Mouse (Mus musculus) subcutaneous adipose tissue, adult 2 months (tissue): Measurements from ENCODE around the gene Gm4553. TPM values are rescaled to one million over a fixed set of nuclear protein-coding genes. Genes with fewer than 3 reads are reported as not detected.

ENCODE experiments used
- polyA plus RNA-seq: library from polyadenylated mRNA; depleted of rRNA; stranded (reverse); fragments of >200 nt; gene quantifications from 2 replicates; pipeline ENCODE4 v1.2.3, GENCODE M21; 2012; ENCODE audit warnings: low replicate concordance; rRNA removed

Gene Gm4553
- polyA plus RNA-seq = not detected in 2 replicates

DNA sequence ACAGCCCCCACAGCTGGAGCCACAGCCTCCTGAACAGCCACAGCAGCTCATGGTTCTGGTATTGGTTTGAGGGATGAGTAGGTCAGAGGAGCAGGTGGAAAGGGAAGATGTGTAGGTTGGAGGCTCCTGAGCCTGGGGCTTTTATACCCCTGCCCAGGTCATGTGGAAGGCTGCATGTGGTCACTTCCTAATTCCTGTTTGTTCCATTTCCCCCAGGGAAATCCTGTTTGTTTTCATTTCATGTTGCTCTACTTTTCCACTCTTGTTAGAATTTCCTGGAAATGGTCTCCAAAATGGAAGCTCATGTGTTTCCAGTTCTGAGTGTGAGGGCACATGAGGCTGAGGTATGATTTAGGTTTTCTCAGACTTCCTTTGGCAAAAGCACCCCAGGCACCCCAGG is at the start of gene Gm4553:
Gm4553 (minus strand) TSS at position 101 of the 400 bp plus-strand sequence.

GRCm38 (mm10) chr7:142211559-142211958 is 46.0 kb upstream of the Gm4553 start, which contains the start of gene Gm7579:
Gene Gm7579 (plus strand): TSS chr7:142211859.

DNA sequence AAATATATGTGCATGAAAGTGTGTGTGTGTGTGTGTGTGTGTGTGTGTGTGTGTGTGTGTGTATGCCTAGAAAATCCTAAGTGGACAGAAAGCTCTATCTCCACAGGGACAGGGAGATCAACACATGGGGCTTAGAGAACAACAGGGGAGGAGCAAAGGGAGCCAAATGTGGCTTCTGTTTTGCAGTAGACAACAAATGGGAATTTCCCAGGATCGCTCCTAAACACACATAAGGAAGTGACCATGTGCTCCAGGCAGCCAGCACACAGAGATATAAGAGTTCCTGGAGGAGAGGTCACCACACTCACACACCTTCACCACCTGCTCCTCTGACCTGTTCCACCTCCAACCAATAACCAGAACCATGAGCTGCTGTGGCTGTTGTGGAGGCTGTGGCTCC is 35.5 kb upstream of the Gm4553 start, which contains the start of gene Krtap5-3:
Krtap5-3 (plus strand) TSS at position 301 of the 400 bp plus-strand sequence.

DNA sequence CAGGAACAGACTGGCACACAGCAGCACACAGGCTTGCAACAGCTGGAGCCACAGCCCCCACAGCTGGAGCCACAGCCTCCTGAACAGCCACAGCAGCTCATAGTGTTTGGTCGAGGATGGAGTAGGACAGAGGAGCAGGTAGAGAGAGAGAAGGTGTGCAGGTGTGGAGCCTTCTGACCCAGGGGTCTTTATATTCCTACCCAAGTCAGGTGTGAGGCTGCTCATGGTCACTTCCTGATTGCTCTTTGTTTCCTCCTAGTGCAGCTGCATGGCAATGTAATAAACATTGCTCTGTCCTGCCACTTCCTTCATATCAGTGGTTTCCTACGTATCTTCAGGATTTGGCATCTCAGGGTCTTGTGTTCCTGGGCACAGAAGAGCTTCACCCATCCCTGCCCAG is 24.8 kb upstream of the Gm4553 start, which contains the start of gene Gm10153:
Gm10153 (minus strand) TSS at position 101 of the 400 bp plus-strand sequence.

GRCm38 (mm10) chr7:142175905-142176304 is 10.4 kb upstream of the Gm4553 start, which contains the start of gene Krtap5-2:
Gene Krtap5-2 (minus strand): TSS chr7:142176005.

GRCm38 (mm10) chr7:142157013-142157412 is 8.5 kb downstream of the Gm4553 start, which contains the start of gene Gm29735:
Gene Gm29735 (minus strand): TSS chr7:142157113.

GRCm38 (mm10) chr7:142144507-142144906 is 21.0 kb downstream of the Gm4553 start, which contains the start of gene Gm45337:
Gene Gm45337 (minus strand): TSS chr7:142144607.

GRCm38 (mm10) chr7:142135934-142136333 is 29.6 kb downstream of the Gm4553 start, which contains the start of gene Gm39115:
Gene Gm39115 (minus strand): TSS chr7:142136034.

DNA sequence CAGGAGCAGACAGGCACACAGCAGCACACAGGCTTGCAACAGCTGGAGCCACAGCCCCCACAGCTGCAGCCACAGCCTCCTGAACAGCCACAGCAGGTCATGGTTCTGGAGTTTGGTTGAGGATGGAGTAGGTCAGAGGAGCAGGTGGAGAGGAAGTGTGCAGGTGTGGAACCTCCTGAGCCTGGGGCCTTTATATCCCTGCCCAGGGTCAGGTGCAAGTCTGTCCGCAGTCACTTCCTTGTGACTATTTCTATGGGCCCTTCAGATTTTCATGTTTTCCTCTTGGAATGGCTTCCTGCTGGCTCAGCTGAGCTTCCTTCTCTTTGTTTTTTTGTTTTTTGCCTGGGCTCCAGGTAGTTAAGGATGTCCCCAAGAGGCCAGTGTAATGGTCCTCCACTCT is 44.9 kb downstream of the Gm4553 start, which contains the start of gene Gm45618:
Gm45618 (minus strand) TSS at position 101 of the 400 bp plus-strand sequence.

Other genes starting within 250 kb of the Gm4553 start
- 79.8 and 82.1 TPM in 2 replicates for gene Tollip, start 247.2 kb downstream of the Gm4553 start, polyA plus RNA-seq
- 0.20 and 0.39 TPM in 2 replicates for gene Brsk2, start 216.0 kb downstream of the Gm4553 start, polyA plus RNA-seq
- 58.9 and 65.2 TPM in 2 replicates for gene Mob2, start 104.7 kb downstream of the Gm4553 start, polyA plus RNA-seq
- 7.4 and 12.9 TPM in 2 replicates for gene Dusp8, start 69.9 kb downstream of the Gm4553 start, polyA plus RNA-seq
- gene Gm45618, start 45.0 kb downstream of the Gm4553 start, polyA plus RNA-seq = not detected in 2 replicates
- gene Gm39115, start 29.7 kb downstream of the Gm4553 start, polyA plus RNA-seq = not detected in 2 replicates
- gene Gm45337, start 21.1 kb downstream of the Gm4553 start, polyA plus RNA-seq = not detected in 2 replicates
- gene Gm29735, start 8.6 kb downstream of the Gm4553 start, polyA plus RNA-seq = not detected in 2 replicates
- gene Krtap5-2, start 10.3 kb upstream of the Gm4553 start, polyA plus RNA-seq = not detected in 2 replicates
- gene Gm10153, start 24.6 kb upstream of the Gm4553 start, polyA plus RNA-seq = not detected in 2 replicates
- gene Krtap5-3, start 35.6 kb upstream of the Gm4553 start, polyA plus RNA-seq = not detected in 2 replicates
- not detected in 2 replicates for gene Gm7579, start 46.1 kb upstream of the Gm4553 start, polyA plus RNA-seq
- not detected in 2 replicates for gene Krtap5-5, start 64.2 kb upstream of the Gm4553 start, polyA plus RNA-seq
- not detected in 2 replicates for gene Gm40460, start 75.3 kb upstream of the Gm4553 start, polyA plus RNA-seq
- not detected in 2 replicates for gene Gm2431, start 92.6 kb upstream of the Gm4553 start, polyA plus RNA-seq
- not detected in 2 replicates for gene Gm4559, start 108.6 kb upstream of the Gm4553 start, polyA plus RNA-seq
- gene Krtap5-1, start 131.4 kb upstream of the Gm4553 start, polyA plus RNA-seq = not detected in 2 replicates
- gene Krtap5-4, start 137.8 kb upstream of the Gm4553 start, polyA plus RNA-seq = not detected in 2 replicates
- gene Ifitm10, start 208.0 kb upstream of the Gm4553 start, polyA plus RNA-seq = 3.4 and 6.1 TPM in 2 replicates
- gene Gm49369, start 216.9 kb upstream of the Gm4553 start, polyA plus RNA-seq = 1.5 and 1.8 TPM in 2 replicates
- gene Ctsd, start 222.3 kb upstream of the Gm4553 start, polyA plus RNA-seq = 2,649 and 4,302 TPM in 2 replicates